Mouse (Mus musculus): Measurements from ENCODE around the gene Hells.

Gene Hells

GRCm38 (mm10) chr19:38998248-38998647 lies 67.5 kb downstream of the Hells start:
- CTCF ChIA-PET: no interaction called here
- POLR2A ChIA-PET: interaction anchor here in 1 of 4 experiments (1.5 kb wide), 1 partner anchor 13 kb away, joined by 3 read pairs; no protein-coding TSS in a partner anchor

GRCm38 (mm10) chr19:38998676-38999075 lies 68.0 kb downstream of the Hells start:
- ChIA-PET CTCF (no interaction called here), POLR2A (interaction anchor here in 1 of 4 experiments (0.6 to 1.5 kb wide), 2 partner anchors 13 to 843 kb away, joined by 3 to 4 read pairs; no protein-coding TSS in a partner anchor)

- CTCF ChIA-PET: no interaction called here
- POLR2A ChIA-PET: no interaction called here
Observed at GRCm38 (mm10) chr19:39005132-39005531, 74.4 kb downstream of the Hells start.

GRCm38 (mm10) chr19:39006715-39007114 lies 76.0 kb downstream of the Hells start, which contains the start of gene Cyp2c55:
Cyp2c55 (plus strand) TSS chr19:39007019.
- ChIA-PET CTCF (interaction anchor here in 1 of 4 experiments (1.1 kb wide), 1 partner anchor 62 kb away, joined by 3 read pairs; no protein-coding TSS in a partner anchor), POLR2A (interaction anchor here in 1 of 4 experiments (1.1 kb wide), 1 partner anchor 30 kb away, joined by 4 read pairs; no protein-coding TSS in a partner anchor)
